Mouse (Mus musculus) adipocyte (in vitro differentiated cells): ENCODE measurements at regions not wholly inside any gene's neighbourhood (a gene's known extent, or its start where the extent isn't known, plus 50 kb on each side); places are given as distances from the start of the nearest gene placed in this dataset.
"Not testable (repeated sequence)": the region's sequence is repeated elsewhere in the genome, so short reads cannot be mapped to it uniquely, and the experiment has no call there.

Experiments
- DNase-seq: peaks from one replicate; pipeline ENCODE4 v3.0.0-alpha.2; 2016; ENCODE audit warnings: low spot score

GRCm38 (mm10) chr11:20390622-20391021 lies 58.1 kb upstream of the Slc1a4 start:
- no peak for DNase-seq

GRCm38 (mm10) chr11:20393302-20393701 lies 60.8 kb upstream of the Slc1a4 start:
- not testable (repeated sequence) for DNase-seq

- DNase-seq = not testable (repeated sequence)
Observed at GRCm38 (mm10) chr11:20393807-20394206, 61.3 kb upstream of the Slc1a4 start.

DNA sequence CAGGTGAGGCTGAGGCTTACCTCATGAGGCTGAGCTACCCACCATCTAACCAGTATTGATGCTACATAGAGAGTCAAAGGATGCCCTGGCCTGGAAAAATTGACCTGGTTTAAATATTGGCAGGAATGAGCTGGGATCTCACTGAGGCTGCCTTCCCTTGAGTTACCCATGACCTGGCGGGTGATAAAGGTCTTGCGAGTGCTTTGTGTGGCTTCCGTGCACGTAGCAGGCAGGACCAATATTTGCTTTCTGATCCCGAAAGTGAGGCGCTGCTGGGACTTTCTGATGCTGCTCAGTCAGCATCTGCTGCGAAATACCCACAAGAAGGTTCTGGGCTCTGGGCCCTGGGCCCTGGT lies 63.3 kb upstream of the Slc1a4 start:
- DNase-seq = no peak

DNA sequence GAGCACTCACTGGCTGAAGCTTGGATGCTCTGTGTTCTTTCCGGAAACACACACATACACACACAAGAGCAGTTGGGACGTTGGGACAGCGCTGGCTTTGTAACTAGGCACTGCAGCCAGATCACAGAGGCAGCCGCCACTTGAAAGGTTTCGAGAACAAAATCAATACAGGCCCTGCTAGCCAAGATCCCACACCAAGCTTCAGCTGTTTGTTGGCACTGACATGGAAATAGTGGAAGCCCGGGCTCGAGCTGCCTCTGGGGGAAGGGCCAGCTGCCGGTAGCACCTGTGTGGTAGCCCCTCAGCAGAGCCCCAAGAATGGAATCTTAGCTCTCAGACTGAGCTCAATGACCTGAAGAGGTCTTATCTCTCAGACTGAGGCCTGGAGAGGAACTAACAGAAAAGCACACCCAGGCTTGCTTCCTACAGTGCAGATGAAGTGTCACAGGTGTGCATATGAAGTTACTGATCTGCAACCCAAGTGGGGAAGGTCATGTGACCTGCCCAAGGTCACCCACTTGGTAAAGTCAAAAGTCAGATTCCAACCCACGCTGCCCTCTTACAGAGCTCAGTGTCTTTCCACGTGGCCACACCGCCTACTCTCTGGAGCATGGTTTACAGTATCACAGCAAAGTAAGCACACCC lies 63.8 kb upstream of the Slc1a4 start:
- DNase-seq = no peak

DNA sequence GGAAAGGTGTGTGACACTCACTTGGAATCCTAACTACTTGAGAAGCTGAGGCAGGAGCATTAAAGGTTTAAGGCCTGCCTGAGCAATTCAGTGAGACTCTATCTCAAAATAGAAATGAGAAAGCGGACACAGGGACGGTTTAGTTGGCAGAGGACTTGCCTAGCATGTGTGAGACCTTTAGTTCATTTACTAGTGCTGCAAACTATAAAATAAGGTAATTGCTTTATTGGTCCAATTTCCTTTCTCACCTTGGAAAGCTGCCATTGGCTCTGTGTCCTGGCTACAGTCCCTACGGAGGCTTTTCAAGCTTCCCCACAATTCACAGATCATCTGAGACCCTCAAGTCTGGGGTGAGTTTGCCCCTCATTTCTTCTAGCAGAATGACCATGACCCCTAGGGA lies 64.4 kb upstream of the Slc1a4 start:
- no peak for DNase-seq

- DNase-seq = peak; percentile 89
Observed at GRCm38 (mm10) chr11:20400302-20401234, 68.1 kb upstream of the Slc1a4 start.

DNA sequence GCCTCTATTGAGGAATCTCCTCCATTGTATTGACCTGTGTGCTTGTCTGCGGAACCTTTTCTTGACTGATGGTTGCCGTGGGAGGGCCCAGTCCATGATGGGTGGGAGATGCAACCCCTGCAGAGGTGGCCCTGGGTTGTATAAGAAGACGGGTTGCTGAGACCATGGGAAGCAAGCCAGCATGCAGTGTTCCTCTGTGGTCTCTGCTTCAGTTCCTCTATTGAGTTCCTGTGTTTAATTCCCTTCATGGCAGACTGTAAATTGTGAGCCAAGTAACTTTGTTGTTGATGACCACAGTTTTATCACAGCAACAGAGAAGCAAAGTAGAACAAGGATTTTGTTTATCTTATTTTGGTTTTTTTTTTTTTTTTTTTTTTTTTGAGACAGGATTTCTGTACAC lies 70.9 kb upstream of the Slc1a4 start:
- no peak for DNase-seq

DNA sequence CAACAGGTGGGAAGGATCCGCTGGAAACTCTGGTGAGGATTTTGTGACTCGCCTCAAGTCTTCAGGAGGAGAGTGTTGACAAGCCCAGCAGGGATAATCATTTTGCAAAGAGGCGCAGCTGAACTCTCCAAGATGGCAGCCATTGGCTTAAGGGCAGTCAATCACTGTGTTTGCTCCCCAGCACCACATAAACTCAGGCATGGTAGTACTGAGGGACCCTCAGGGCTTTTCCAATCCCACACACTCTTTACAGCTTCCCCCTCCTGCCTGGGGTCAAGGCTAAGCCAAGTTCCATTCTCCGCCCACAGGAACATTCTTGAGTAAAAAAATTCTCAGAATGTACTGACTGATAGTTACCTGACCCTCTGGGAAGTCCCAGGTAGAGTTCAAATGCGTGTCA lies 72.0 kb upstream of the Slc1a4 start:
- no peak for DNase-seq

DNA sequence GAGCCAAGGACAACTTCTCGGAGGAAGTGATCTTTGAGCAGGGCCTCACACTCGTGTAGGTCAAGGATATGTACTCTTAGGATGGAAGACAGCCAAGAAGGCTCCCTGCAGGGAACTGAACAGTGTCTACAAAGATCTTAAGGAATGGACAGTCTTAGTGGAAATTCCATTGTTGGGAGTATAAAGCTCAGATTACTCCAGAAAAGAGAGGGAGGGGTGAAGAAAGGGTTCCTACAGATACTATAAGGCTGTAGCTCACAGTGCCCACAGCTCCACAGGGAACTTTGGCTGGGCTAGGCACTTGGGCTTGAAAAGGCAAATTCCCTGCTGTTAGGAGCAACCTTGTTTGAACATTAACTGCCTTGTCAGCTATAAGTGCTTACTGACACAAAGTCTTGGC lies 85.6 kb upstream of the Slc1a4 start:
- DNase-seq = no peak

DNA sequence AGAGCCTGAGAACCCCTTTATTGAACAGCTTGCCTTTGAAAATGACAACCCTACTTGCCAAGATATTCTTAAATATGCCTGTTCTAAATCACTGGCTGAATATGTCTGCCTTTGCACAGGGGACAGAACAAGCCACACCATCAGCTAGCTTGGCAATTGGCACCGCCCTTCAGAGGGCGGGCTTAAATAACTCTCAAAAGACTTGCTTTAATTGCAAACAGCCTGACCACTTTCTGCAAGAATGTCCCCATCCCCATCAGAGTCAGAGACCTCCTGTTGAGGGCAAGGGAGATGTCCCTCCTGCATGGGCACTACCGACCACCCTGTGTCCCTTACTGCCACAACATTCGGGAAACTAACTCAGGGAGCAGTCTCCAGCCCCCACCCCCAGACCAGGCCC lies 88.4 kb upstream of the Slc1a4 start:
- DNase-seq = no peak

GRCm38 (mm10) chr11:20436057-20436456 lies 103.5 kb upstream of the Slc1a4 start:
- DNase-seq = no peak

DNA sequence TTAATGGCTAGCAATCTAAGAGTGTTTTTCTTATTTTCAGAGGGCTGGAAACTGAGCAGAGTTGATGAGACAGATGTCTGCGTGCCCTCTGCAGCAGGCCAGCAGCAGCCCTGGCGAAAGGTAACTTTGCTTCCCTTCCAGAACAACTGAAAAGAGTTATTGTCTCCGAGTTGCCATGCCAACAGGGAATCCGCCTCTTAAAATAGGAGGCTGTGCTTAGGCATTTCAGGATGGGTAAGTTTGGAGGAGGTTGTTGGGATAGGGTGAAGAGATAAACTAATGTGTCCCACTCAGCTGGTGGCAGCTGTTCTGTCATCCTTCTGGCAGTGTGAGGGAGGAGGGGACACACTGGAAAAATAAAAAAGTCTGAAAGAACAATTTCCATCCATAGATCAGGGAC lies 100.6 kb upstream of the Sertad2 start:
- no peak for DNase-seq

- peak; percentile 16 for DNase-seq
Observed at GRCm38 (mm10) chr11:20445061-20445902, 97.8 kb upstream of the Sertad2 start.

GRCm38 (mm10) chr11:20445903-20446264 lies 97.2 kb upstream of the Sertad2 start:
- DNase-seq = peak; percentile 72

GRCm38 (mm10) chr11:20452901-20453300 lies 90.2 kb upstream of the Sertad2 start:
- no peak for DNase-seq

DNA sequence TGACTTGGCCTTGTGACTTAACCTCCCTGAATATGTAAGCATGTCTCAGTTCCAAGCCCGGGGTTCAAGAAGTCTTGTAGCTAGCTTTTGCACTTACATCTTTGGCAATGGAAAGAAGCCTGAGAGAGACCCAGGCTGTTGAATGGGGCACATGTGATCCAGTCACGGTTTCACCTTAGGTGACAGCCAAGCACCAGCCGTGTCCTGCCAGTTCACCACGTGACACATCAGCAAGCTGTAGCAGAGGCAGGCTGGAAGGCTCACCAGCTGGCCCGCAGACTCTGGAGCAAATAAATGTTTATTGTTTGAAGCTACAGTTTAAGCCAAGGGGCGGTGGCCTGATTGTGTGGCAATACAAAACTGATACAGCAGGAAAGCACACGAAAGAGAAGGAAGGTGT lies 89.3 kb upstream of the Sertad2 start:
- DNase-seq = peak; percentile 21

GRCm38 (mm10) chr11:20455085-20455864 lies 87.8 kb upstream of the Sertad2 start:
- DNase-seq = peak; percentile 82

GRCm38 (mm10) chr11:20455865-20456648 lies 87.0 kb upstream of the Sertad2 start:
- DNase-seq = no peak

- DNase-seq = no peak
Observed at GRCm38 (mm10) chr11:20459140-20459539, 83.9 kb upstream of the Sertad2 start.

DNA sequence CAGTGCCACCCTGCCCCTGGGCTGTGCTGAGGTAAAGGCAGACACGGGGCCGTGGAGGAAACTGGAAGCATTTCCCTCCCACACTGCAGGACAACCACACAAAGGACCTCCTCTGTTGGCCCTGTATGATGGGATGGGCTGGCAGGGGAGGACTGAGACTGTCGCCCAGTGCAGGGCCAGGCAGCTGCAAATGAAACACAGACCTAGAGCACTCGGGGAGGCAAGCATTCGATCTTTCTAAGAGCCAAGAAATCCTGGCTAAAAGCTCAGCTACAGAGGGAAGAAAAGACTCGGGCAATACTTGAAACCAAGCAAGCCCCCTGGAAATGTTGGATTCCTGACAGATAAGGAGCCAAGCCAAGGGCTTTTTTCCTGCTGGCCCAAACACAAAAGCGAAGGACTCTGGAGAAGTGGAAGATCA lies 82.5 kb upstream of the Sertad2 start:
- peak; percentile 14 for DNase-seq
